Mouse (Mus musculus) B cell, adult 2 months (primary cell): ENCODE measurements around the gene Ppat.

Experiments used
- DNase-seq, 2 experiments: peaks; one replicate each; pipeline ENCODE4 v3.0.0; 2022

Gene Ppat

DNA sequence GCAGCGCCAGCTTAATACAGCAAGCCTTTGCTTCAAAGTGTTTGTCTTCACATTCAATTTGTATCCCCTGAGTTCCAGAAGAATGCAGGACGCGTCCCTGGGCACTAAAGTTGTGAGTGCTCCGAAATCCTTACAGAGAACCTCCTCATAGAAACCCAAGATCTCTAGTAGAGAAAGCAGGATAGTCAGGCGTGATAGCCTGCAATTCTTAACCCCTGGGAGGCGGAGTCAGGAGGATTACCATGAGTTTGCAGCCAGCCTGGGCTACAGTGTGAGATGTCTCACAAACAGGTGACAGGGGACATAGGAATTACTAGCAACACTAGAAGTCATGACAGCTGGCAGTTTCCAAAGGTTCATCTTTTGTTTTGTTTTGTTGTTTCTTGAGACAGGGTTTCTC lies 81.8 kb downstream of the Ppat start:
- DNase-seq: no peak

DNA sequence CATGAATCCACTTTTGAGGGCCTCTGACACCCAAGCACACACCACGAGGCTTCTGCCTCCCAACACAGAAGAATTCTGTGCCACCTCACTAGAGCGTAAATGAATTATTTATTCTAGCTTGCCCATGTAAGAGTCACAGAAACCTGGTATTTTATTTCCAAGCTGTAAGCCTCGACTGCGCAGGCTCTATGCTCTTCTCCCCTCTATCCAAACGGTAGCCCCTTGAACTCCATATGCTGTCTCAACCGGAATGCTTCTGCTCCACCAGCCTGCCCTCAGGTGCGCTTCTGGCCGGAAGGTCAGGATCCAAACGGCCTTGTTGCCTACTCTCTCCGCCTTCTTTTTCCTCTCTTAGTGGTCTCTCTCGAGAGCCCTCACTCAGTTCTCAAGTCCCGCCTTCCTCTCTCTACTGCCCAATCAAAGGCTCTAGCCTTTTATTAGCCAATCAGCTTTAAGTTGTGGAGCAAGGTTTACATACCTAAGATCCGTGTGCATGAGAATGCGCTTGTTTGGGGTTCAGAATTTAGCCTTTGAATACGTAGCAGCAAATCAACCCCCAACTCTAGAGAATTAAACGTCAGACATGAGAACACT lies 82.6 kb downstream of the Ppat start:
- peak; percentile 30 to 36 for DNase-seq

DNA sequence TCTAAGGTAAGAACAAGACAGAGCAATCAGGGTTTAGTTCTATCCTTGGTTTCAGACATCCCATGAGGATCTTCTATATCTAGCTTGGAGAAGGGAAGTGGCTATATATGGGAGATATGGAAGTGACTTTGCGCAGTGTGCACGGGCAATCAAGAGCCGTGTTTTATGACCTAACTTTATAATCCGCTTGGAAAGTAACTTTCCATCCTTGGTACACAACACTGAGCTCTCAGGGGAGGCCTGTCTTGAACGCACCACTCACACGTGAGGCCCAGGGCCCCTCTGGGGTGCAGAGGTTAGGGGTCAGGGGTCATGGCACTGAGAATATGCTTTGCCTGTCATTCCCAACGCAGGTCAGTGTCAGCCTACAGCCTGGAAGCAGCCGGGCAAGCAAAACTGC lies 84.6 kb downstream of the Ppat start:
- DNase-seq: no peak
